Mouse (Mus musculus) kidney, adult 18-20 months (tissue): ENCODE measurements around the gene Slc34a1.
A peak's percentile ranks its signal among the peaks of the same experiment; 100 is the strongest.

ENCODE experiments used
- DNase-seq: peaks from one replicate; pipeline ENCODE4 v3.0.0; 2021

Slc34a1 gene

DNA sequence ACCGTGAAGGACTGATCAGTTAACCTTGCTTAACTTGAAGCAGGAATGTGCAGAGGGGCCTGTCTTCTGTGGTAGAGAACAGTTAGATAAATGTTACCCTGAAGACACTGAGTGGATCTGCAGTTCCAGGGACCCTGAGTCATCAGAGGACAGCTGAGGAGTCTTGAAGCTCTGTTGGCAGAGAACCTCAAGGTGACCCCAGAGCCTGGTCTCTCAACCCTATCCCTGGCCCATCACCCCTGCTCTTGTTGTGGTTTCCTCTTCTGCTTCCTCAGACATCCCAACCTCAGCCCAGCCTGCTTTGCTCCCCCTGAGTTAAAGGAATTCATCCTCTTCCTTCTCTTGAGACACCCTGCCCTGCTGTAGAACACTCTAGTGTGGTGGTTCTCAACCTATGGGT lies at the start of gene Slc34a1:
TSS of gene Slc34a1 (plus strand) at position 100 of the 400 bp plus-strand sequence.
- DNase-seq = no peak

- no peak for DNase-seq
These were observed 36.8 kb upstream of the Slc34a1 start for GRCm38 (mm10) chr13:55361145-55361544.

DNA sequence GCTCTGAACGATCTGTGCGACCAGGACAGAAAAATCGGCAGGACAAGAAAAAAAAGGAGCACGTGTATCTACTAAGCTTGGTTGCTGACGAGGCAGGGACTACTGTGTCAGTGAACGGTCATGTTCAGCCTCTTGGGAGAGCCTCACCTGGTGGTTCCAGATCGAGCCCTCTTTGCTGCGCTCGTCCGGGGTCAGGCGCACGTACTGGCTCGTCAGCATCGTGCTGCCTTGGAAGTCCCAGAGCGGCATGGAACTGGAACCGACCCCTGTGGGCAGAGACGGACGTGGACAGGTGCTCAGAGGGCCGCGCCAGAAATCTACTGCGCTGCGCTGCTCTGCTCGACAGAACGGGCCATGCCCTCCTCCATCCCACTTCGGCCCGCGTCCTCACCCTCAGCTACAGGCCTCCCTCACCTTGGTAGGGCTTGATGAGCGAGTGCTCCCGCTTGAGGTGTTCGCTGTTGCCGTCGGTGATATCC lies 36.0 kb upstream of the Slc34a1 start:
- DNase-seq = no peak

- peak; percentile 97 for DNase-seq
These were observed 35.4 kb upstream of the Slc34a1 start, which contains the start of gene Lman2 for GRCm38 (mm10) chr13:55362453-55363060. Gene Lman2, minus strand, starts transcription at chr13:55362783.

DNA sequence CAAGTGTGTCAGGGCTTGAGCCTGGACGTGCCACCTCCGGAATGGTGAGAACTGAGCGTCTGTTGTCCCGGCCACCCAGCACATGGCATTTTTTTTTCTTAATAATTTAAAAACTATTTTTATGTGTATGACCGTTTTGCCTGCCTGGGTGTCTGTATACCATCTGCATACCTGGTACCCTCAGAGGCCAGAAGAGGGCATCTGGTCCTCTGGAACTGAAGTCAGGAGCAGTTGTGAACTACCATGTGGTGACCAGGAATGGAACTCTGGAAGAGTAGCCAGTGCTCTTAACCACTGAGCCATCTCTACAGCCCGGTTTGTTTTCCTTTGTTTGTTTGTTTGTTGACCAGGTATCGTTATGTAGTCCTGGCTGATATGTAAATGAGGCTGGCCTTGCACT lies 29.6 kb upstream of the Slc34a1 start:
- DNase-seq = no peak

DNA sequence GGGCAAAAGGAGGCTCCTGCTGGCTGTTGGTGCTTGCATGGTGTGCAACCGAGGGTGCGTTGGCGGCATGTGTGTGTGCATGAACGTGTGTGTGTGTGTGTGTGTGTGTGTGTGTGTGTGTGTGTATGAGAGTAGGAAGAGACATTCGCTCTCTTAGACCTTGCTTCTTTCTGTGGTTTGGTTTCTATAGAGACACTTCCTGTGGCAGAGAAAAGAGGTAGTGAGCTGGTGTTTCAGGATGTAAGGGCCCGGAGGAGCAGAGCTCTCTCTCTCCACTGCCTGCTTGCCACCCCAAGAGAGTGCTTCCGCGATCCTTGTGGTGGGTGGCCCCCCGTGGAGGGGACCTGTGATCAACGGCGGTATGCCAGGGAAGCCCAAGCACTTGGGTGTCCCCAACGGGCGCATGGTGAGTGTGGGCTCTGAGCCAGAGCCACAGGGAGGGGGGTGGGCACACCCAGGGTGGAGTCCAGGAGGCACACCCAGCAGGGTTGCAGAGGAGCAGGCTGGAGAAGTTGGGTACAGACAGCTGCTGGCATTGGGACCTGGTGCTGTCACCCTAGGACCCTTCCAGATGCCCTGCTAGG lies 28.4 kb upstream of the Slc34a1 start, which contains the start of gene Rgs14:
TSS of gene Rgs14 (plus strand) at position 202 of the 584 bp plus-strand sequence.
- DNase-seq = no peak

DNA sequence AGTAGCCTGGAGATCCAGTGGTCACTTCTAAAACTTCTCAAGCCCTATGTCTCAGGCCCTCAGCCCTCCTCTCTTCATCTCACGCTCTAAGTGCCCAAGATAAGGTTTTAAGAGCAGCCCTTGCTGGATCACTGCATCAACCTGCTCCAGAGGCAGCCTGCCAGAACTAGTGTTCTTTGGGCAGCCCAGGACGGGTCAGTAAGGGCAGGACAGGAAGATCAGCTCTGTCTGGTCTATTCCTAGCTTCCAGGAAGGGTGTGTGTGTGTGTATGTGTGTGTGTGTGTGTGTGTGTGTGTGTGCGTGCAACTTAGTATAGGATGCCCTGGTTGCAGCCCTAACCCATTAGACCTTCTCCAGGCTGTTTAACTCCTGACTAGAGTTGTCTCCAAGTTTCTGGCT lies 27.8 kb upstream of the Slc34a1 start:
- DNase-seq = peak; percentile 61

GRCm38 (mm10) chr13:55371007-55371681 lies 26.8 kb upstream of the Slc34a1 start:
- no peak for DNase-seq

GRCm38 (mm10) chr13:55371740-55372139 lies 26.2 kb upstream of the Slc34a1 start:
- no peak for DNase-seq

DNA sequence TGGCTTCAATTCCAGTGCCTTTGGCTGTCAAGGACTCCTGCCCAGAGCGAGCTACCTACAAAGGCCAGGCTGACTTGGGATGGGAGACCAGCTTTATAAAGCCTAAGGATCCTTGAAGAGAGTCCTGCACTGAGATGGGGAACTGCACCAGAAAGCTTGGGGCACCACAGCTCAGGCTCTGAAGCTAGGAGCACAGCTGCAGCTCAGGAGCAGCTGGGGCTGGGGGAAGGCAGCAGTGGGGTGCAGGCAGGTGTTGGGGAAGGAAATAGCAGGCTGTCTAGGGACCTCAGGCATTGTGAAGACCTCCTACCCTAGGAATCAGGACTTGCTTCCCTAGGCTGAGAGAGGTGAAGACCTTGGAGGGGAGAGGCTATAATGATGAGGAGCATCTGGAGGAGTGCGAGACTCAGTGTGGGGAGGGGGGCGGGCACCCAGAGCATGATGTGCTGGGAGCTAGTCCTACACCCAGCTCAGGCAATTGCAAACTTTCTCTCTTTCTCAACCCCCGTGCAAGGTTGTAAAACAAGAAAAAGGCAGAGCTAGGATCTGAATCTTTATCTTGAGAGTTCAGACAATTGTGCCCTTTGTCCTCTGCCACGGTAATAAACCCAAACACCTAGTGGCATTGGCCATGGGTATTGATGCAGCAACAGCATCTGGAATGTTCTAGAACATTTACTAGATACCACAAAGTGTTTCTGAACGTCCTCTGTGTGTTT lies 23.6 kb upstream of the Slc34a1 start:
- DNase-seq = no peak

GRCm38 (mm10) chr13:55375877-55376276 lies 22.1 kb upstream of the Slc34a1 start:
- no peak for DNase-seq

DNA sequence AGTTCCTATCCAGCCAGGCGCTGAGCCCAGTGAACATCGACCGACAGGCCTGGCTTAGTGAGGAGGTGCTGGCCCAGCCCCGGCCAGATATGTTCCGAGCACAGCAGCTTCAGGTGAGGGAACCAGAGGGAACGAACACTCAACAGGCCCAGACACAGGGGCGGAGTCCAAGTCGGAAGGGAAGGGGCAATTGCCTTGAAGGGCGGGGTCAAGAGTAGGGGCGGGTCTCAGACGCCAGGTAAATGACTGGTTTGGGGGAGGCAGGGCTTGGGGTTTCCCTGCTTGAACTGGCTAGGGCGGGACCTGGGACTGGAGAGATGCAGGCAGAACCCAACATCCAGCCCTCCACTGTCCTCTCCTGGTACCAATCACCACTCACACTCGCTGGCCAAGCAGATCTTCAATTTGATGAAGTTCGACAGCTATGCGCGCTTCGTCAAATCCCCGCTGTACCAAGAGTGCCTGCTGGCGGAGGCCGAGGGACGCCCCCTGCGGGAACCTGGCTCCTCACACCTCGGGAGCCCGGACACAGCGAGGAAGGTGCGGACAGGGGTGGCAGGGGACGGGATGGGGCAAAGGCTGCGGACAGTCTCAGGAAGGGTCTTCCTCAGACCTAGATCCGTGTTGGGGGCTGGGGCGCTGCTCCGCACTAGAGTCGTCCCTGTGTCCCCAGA lies 18.9 kb upstream of the Slc34a1 start:
- DNase-seq = peak; percentile 47

DNA sequence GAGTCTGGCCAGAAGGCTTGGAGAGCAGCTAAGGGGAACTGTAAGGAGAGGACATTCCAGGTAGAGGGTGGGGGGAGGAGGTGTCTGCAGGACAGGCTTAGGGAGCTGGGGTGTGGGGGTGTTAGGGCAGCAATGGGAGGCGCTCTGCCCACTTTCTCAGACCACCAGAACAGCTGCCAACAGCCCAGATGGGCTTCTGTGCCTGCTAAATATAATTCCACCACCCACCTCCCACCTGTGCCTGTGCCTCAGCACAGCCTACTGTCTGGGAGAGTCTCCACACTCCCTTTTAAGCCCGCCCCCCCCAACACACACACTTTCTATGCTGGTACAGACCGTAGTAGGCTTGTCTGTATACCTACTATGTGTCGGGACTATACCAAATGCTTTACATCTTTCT lies 16.2 kb upstream of the Slc34a1 start:
- DNase-seq = no peak

- DNase-seq = peak; percentile 80
These were observed 7.3 kb upstream of the Slc34a1 start for GRCm38 (mm10) chr13:55390644-55391043.

DNA sequence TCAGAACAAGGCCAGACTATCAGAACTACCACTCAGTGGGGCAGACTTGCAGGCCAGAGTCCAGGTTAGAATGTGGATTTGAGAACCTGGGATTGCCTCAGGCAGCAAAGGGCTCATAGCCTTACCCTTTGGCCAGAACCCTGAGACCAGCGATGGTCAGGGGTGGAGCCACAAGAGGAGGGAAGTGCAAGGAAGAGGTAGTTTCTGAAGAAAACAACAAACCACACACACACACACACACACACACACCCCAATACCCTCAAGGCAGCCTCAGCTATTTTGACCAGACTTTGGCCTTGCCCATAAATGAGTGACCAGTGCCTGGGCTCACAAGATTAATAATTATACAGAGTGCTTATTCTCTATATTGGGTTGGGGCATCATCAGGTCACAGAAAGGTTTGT lies 6.4 kb upstream of the Slc34a1 start:
- DNase-seq = peak; percentile 74

DNA sequence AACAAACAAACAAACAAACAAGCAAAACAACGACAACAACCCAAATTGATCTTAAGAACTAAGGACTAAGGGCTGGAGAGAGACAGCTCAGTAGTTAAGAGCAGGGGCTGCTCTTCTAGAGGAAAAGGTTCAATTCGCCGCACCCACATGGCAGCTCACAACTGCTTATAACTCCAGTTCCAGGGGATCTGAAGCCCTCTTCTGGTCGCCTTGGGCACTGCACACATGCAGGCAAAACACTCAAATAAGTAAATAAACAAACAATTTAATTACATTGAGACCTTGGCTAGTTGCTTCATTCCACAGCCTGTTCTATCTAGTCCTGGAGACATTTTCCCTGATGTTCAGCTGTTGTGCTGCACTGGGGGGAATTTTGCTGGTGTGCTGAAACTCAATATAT lies 5.1 kb upstream of the Slc34a1 start:
- DNase-seq = no peak

DNA sequence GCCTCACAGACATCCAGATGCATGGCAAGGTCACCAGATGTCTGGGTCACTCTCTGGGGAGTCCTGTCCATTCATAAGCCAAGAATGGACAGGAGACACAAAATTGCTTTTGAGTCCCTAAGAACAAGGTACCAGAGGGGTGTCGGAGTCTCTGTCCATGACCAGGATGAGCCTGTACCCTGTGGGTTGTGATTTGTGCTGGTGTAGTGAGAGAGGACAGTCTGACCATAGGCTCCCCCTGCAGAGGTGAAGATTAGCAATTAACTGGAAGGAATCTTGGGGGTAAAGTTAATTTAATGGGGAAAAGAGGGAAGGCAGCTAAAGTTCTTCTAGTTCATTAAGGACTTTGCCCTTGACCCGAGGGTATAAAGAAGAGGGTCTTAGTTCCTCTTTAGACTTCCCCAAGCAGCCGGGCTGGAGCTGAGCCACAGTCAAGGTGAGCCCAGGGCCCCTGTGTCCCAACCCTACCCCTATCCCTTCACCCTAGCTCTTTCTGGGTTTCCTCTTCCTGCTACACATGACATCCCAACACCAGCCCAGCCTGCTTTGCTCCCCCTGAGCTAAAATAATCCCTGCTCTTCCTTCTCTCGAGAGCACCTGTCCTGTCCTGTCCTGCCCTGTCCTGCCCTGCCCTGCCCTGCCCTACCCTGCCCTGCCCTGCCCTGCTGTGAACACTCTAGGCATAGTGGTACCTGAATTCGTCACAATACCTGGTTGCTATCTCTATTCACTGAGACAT lies 1.5 kb downstream of the Slc34a1 start:
- DNase-seq = peak; percentile 69

DNA sequence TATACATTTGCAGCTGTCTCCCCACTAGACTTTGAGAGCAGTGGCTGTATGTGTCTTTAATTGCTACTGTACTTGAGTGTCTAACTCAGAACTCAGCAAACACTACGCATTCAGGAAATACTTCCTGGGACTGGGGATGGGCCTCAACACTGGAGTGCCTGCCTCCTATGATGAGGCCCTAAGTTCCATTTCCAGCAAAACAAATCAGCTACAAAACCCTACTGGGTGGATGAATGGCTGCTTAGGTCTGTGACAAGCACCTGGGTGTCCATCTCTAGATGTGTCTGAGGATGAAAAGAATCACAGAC lies 2.0 kb downstream of the Slc34a1 start:
- DNase-seq = no peak

GRCm38 (mm10) chr13:55403266-55403665 lies 5.3 kb downstream of the Slc34a1 start:
- DNase-seq = no peak

- peak; percentile 33 for DNase-seq
These were observed 6.2 kb downstream of the Slc34a1 start for GRCm38 (mm10) chr13:55403935-55404852.
